Mouse (Mus musculus) thymus, adult 2 months (tissue): ENCODE data around the gene Dexi. TPM values are rescaled to one million over a fixed set of nuclear protein-coding genes. Genes with fewer than 3 reads are reported as not detected.

Experiments used
- DNase-seq: peaks from one replicate; pipeline ENCODE4 v3.0.0; 2021
- H3K27ac ChIP-seq: fragments of 200-500 bp; 2 replicates; pipeline ENCODE4 v1.5.1; 2012; ENCODE audit warnings: low read length, control low read depth; ENCODE audit not compliant: control insufficient read depth, insufficient read depth
- H3K27me3 ChIP-seq: fragments of 200-500 bp; 2 replicates; pipeline ENCODE4 v1.6.1; 2012; ENCODE audit warnings: mild to moderate bottlenecking, low read length, moderate library complexity, mixed read lengths; ENCODE audit not compliant: control insufficient read depth, insufficient read depth
- H3K36me3 ChIP-seq: fragments of 200-500 bp; 2 replicates; pipeline ENCODE4 v1.6.1; 2012; ENCODE audit warnings: mild to moderate bottlenecking, low read length, moderate library complexity; ENCODE audit not compliant: control insufficient read depth, insufficient read depth
- H3K4me1 ChIP-seq: fragments of 200-500 bp; replicated peaks from 2 replicates; pipeline ENCODE4 v1.6.1; 2012; ENCODE audit warnings: low read length; ENCODE audit not compliant: control insufficient read depth, insufficient read depth
- H3K4me3 ChIP-seq: fragments of 200-500 bp; 2 replicates; pipeline ENCODE4 v1.5.1; 2012; ENCODE audit warnings: mild to moderate bottlenecking, low read length, control low read depth, moderate library complexity; ENCODE audit not compliant: control insufficient read depth, insufficient read depth
- CTCF ChIP-seq: fragments of 200-500 bp; IDR thresholded peaks from 2 replicates; pipeline ENCODE4 v1.5.1; 2012; ENCODE audit warnings: mild to moderate bottlenecking, control low read depth, low read length, moderate library complexity, borderline replicate concordance; ENCODE audit not compliant: control insufficient read depth, poor library complexity, insufficient read depth; ENCODE audit errors: extremely low read depth
- POLR2A ChIP-seq: fragments of 200-500 bp; IDR thresholded peaks from 2 replicates; pipeline ENCODE4 v1.6.1; 2012; ENCODE audit warnings: mild to moderate bottlenecking, low read length, control low read depth, moderate library complexity; ENCODE audit not compliant: control insufficient read depth, poor library complexity, insufficient read depth; ENCODE audit errors: extremely low read depth
- WGBS: fragments of 180-500 bp; shearing (Covaris S2); methylation state at CpG from one replicate; pipeline ENCODE4 v1.1.7; 2018; 5-methylcytosine and 5-hydroxymethylcytosine counted together
- polyA plus RNA-seq: library from polyadenylated mRNA; depleted of rRNA; stranded (reverse); fragments of >200 nt; gene quantifications from 2 replicates; pipeline ENCODE4 v1.2.3, GENCODE M21; 2012; rRNA removed

The Dexi gene
- polyA plus RNA-seq, 1 experiment = 122 TPM

- 93% methylated on average over 6 of the region's 6 CpGs for WGBS
- Histone ChIP-seq H3K4me1 (no peaks in the 10 kb centered on the region), H3K27ac (no peak overlapping the region), H3K36me3 (no peaks in the 10 kb centered on the region), H3K27me3 (no peaks in the 10 kb centered on the region), H3K4me3 (no peak overlapping the region)
- TF ChIP-seq POLR2A = no peak
- no peak for TF ChIP-seq CTCF
- DNase-seq = no peak
These were observed 88.8 kb downstream of the Dexi start for GRCm38 (mm10) chr16:10453872-10454582.

Other genes with a start within 250 kb of the Dexi start
- gene Emp2, start 229.1 kb downstream of the Dexi start, polyA plus RNA-seq = 12.9 and 20.0 TPM in 2 replicates
- 1.4 and 1.7 TPM in 2 replicates for gene Tekt5, start 147.6 kb downstream of the Dexi start, polyA plus RNA-seq
- 62.3 and 67.4 TPM in 2 replicates for gene Nubp1, start 131.1 kb downstream of the Dexi start, polyA plus RNA-seq
- gene Tvp23a, start 95.7 kb downstream of the Dexi start, polyA plus RNA-seq = 3.2 and 3.7 TPM in 2 replicates
- gene Ciita, start 63.0 kb downstream of the Dexi start, polyA plus RNA-seq = 30.1 and 31.5 TPM in 2 replicates
- 25.2 and 30.1 TPM in 2 replicates for gene Clec16a, start 2.3 kb upstream of the Dexi start, polyA plus RNA-seq
- 279 and 377 TPM in 2 replicates for gene Socs1, start 242.5 kb upstream of the Dexi start, polyA plus RNA-seq
- 2.7 and 14.2 TPM in 2 replicates for gene Tnp2, start 245.6 kb upstream of the Dexi start, polyA plus RNA-seq
- gene Prm3, start 247.9 kb upstream of the Dexi start, polyA plus RNA-seq = not detected in 2 replicates